Mouse (Mus musculus) adrenal gland, postnatal 14 days (tissue): Measurements from ENCODE around the gene Cep170b. TPM values are rescaled to one million over a fixed set of nuclear protein-coding genes. Genes with fewer than 3 reads are reported as not detected.

Experiments used
- DNase-seq: peaks from one replicate; pipeline ENCODE4 v3.0.0; 2021; ENCODE audit warnings: mixed read lengths
- total RNA-seq: library from RNA; stranded (reverse); gene quantifications from 2 replicates; pipeline ENCODE4 v1.2.3, GENCODE M21; 2021

The Cep170b gene
- total RNA-seq, 1 experiment from 2014 or later, result 33.0 TPM

GRCm38 (mm10) chr12:112702374-112703320 lies 17.6 kb upstream of the Cep170b start:
- DNase-seq, result no peak

GRCm38 (mm10) chr12:112706704-112707572 lies 13.3 kb upstream of the Cep170b start:
- peak; percentile 93 for DNase-seq

DNA sequence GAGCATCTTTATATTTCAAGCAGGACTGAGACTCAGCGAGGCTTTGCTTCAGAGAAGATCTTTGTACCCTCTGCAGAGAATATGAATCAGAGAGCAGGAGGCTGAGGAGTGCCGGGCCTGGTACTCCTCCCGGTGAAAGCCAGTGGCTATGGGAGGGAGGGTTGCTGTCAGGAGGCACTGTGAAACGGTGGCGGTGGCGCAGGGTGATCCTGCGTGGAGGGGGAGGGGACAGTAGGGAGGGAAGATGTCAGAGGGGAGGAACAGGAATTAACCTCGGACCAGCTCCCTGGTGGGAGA lies 12.7 kb upstream of the Cep170b start:
- DNase-seq, result no peak

DNA sequence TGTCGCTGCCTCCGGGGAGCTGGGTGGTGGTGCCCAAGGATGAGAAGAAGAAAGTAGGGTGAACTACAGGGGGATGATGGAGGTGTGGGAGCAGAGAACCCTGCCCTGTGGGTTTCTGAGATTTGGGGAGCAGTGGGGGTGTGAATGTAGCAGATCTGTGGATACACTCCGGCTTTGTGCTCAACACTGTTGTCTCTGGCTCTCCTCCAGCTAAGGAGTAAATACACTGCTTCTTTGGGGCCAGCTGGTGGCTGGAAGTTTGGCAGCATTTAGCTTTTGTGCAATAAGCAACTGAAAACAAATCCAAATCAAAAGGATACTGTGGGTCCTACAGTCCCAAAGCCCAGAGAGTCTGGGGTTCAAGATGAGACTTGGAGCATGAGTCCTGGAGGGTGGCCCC lies 6.3 kb upstream of the Cep170b start:
- DNase-seq, result peak; percentile 40

- DNase-seq, result peak; percentile 76
Measured at GRCm38 (mm10) chr12:112717140-112717539, 3.1 kb upstream of the Cep170b start.

DNA sequence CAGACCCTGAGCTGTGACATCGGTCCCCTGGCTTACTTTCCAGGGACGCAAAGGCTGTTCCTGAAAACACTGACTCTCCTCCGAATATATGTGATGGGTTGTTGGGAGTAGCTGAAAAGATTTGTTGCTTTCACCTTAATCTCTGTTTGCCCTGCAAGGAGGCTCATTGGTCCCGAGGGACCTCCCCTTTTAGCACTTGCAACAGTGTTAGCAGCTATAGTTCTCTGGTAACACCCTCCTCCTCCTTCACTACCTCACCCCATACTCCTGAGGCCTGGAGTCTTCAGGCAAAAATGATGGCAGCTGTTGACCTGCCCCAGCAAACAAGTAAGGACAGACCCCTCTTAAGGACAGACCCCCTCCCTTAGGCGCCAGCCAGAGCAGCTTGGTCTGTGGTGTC lies 1.3 kb upstream of the Cep170b start:
- no peak for DNase-seq

DNA sequence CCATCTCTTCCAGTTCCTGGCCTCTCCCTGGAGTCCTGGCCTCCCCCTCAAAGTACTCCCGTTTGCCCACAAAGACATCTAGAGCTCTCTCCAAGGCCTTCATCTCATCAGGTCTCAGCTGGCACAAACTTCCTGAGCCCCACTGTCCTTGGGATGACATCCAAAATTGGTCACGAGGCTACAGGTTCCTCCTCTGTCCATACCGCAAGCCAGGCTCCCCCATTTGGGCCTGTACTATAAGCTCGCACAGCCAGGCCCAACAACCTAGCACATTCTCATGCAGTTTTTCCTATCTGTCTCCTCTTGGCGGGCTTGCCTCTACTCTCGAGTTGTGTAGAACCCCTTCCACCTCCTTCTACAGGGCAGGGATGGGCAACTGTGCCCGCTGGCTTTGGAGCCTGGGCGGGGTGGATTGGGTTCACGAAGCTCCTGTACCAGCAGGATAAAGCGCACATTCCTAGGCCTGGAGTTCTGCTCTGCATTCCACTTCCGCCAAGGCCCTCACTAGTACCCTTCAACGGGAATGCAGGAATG lies 702 bp downstream of the Cep170b start:
- peak; percentile 73 for DNase-seq

GRCm38 (mm10) chr12:112721424-112722239 lies 1.4 kb downstream of the Cep170b start:
- peak; percentile 79 for DNase-seq

DNA sequence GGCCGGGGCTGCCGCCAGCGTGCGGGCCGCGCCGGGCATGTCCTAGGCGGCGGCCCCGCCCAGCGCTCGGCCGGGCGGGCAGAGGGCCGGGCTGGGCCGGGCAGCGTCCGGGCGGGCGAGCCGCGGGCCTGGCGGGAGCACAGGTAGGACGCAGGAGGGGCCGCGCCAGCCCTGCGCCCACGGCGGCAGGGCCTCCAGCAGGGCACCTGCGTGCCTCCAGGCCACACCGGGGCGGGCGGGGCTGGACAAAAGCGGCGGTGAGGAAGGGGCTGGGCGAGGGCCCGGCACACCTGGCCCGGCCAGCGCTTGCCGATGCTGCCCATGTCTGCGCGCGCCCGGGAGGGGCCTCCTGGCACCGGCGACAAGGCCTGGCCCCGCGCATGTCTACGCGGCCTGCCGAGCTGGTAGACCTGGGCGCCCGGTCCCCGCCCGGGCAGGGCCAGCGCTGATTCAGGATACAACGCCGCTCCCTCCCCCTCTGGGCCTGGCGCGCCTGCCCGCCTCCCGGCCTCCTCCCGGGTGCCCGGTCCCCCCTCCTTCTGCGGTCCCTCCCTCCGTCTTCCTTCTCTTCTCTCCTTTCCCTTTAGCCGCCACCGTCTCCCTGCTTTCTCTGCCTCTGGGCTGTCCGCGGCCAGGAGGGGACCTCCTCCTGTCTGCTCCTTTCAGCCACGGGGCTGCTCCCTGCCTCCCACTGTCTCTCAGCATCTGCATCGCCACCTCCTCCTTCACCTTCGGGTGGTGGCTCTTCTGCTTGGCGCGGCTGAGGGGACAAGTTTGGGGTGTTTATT lies 2.2 kb downstream of the Cep170b start:
- peak; percentile 86 for DNase-seq

DNA sequence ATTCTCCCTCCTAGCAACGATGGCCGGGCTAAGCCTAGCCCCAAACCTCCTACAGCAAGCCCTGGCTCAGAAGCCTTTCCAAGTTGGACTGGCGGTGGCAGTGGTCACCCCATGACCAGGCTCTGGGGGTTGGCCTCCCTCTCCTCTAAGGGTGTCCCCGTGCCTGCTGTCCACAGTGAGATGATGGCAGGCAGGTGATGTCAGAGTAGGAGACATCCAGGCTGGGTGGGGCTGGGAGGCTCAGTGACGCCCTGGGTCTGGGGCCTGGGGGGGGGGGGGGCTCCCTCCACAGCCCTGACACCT lies 2.7 kb downstream of the Cep170b start:
- no peak for DNase-seq

- DNase-seq, result no peak
Measured at GRCm38 (mm10) chr12:112723445-112723844, 3.2 kb downstream of the Cep170b start.

GRCm38 (mm10) chr12:112724077-112724805 lies 4.0 kb downstream of the Cep170b start:
- peak; percentile 80 for DNase-seq

GRCm38 (mm10) chr12:112727801-112728200 lies 7.5 kb downstream of the Cep170b start:
- DNase-seq, result no peak

DNA sequence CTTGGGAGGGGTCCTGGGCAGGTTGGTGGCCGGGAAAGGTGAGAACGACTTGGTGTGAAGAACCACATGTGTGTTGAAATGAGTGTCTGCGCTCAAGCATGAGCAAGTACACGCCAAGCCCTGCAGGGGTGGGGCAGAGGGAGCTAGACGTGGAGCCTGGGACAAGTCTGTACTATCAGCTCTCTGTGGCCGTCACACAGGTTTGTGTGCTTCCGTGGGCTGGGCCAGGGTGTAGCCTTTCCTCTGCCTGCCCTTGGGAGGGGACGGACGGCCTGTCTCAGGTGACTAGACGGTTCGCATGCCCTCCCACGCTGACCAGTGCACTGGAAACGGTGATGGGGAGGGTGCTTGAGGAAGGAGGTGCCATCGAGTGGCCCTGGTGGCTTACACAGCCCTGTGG lies 10.6 kb downstream of the Cep170b start:
- no peak for DNase-seq

- no peak for DNase-seq
Measured at GRCm38 (mm10) chr12:112732591-112732990, 12.3 kb downstream of the Cep170b start.

GRCm38 (mm10) chr12:112734108-112734820 lies 14.0 kb downstream of the Cep170b start:
- DNase-seq, result no peak

DNA sequence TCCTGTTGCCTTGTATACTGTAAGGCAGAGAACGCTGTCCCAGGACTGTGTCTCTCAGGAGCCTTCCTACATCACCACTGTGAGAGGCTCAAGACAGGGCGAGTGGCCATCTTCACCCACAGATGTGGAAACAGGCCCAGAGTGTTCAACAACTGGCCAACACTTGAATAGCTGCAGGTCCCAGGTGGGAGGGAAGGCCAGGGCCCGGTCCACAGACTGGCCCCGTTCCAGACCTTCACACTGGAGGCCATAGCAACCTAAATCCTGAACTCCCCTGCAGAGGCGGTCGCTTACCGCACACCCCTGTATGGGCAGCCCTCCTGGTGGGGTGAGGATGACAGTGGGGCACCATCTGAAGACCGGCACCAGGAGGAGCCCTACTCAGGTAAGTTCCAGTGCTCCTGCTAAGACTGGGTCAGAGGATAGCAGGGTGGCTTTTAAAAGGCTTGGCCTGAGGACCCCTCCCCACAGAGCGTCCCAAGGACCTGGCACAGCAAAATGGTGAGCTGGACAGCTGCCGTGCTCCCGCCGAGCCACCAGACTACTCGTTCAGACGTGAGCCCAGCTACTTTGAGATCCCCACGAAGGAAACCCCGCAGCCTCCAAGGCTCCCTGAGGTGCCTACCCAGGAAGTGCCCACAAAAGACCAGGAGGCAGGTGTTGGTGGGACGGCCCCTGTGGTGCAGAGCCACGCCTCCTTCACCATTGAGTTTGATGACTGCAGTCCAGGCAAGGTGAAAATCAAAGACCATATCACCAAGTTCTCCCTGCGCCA lies 14.8 kb downstream of the Cep170b start:
- DNase-seq, result no peak

- DNase-seq, result no peak
Measured at GRCm38 (mm10) chr12:112735896-112736635, 15.8 kb downstream of the Cep170b start.

DNA sequence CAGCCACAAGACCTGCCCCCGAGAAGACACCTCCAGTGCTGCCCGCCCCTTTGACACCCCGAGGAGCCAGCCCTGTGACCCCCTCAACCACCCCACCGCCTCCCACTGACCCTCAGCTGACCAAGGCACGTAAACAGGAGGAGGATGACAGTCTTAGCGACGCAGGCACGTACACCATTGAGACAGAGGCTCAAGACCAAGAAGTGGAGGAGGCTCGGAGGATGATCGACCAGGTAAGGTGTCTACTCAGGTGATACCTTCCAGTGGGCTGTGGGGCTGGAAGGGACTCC lies 16.3 kb downstream of the Cep170b start:
- no peak for DNase-seq
